8 mouse cellular contexts compared by ENCODE assay signal in genomic region chr6:70844002-70844804, GRCm38 (mm10). TPM values are rescaled to one million over a fixed set of nuclear protein-coding genes. Genes with fewer than 3 reads are reported as not detected.
DNase-seq lines count a peak whose midpoint lies in the region; ATAC-seq and TF ChIP-seq lines count a peak whose summit lies in the region.

Eif2ak3 (plus strand) TSS chr6:70844515.

- WGBS in forebrain, embryonic 12.5 days, result under 1% methylated on average over 50 of the region's 63 CpGs
- under 1% methylated on average over 49 of the region's 63 CpGs for WGBS in heart, postnatal 0 days
- under 1% methylated on average over 63 of the region's 63 CpGs for WGBS in liver, embryonic 16.5 days (ENCODE audit: insufficient replicate concordance)
- WGBS in neural tube, embryonic 13.5 days, result under 1% methylated on average over 63 of the region's 63 CpGs

- TF ChIP-seq CTCF in E14TG2a.4 (conservative IDR thresholded peaks at IDR 0.05; ENCODE audit: low read length), result no peak
- TF ChIP-seq CTCF in heart, postnatal 0 days (IDR thresholded peaks at IDR 0.05; ENCODE audit: low read depth), result no peak
- no peak for TF ChIP-seq CTCF in testis, adult 2 months (IDR thresholded peaks at IDR 0.05; ENCODE audit: control insufficient read depth, insufficient read depth, insufficient replicate concordance, low read depth, low read length)

- peak within 1 kb of the TSS; percentile 90 for H3K27ac ChIP-seq in forebrain, embryonic 12.5 days
- H3K27ac ChIP-seq in heart, postnatal 0 days (ENCODE audit: low read depth), result peak within 1 kb of the TSS; percentile 94
- peak within 1 kb of the TSS; percentile 89 for H3K27ac ChIP-seq in liver, embryonic 16.5 days (ENCODE audit: low read length)
- H3K27ac ChIP-seq in neural tube, embryonic 13.5 days (replicated peaks), result peak within 1 kb of the TSS; percentile 94
- peak within 1 kb of the TSS; percentile 71 for H3K27ac ChIP-seq in testis, adult 2 months (ENCODE audit: control insufficient read depth, insufficient read depth, low read depth, low read length)

- H3K9me3 ChIP-seq in E14TG2a.4 (ENCODE audit: low read length), result no peaks in the 10 kb centered on the region
- no peaks in the 10 kb centered on the region for H3K9me3 ChIP-seq in forebrain, embryonic 12.5 days
- H3K9me3 ChIP-seq in heart, postnatal 0 days (replicated peaks; ENCODE audit: control insufficient read depth, low read length), result no peaks in the 10 kb centered on the region
- H3K9me3 ChIP-seq in liver, embryonic 16.5 days (replicated peaks; ENCODE audit: control insufficient read depth, low read length), result no peaks in the 10 kb centered on the region
- H3K9me3 ChIP-seq in neural tube, embryonic 13.5 days, result no peaks in the 10 kb centered on the region

- ATAC-seq in forebrain, embryonic 12.5 days (ENCODE audit: low FRiP score), result peak; percentile 99
- peak; percentile 95 for ATAC-seq in heart, postnatal 0 days (ENCODE audit: insufficient read depth, low read depth)
- peak; percentile 95 for ATAC-seq in liver, embryonic 16.5 days (ENCODE audit: low read depth)
- ATAC-seq in neural tube, embryonic 13.5 days (ENCODE audit: low read depth), result peak; percentile 99

- H3K27me3 ChIP-seq in E14TG2a.4 (ENCODE audit: insufficient read depth, low read length), result no peaks in the 10 kb centered on the region
- H3K27me3 ChIP-seq in forebrain, embryonic 12.5 days, result no peaks in the 10 kb centered on the region
- no peaks in the 10 kb centered on the region for H3K27me3 ChIP-seq in heart, postnatal 0 days (ENCODE audit: control insufficient read depth, insufficient read depth, low read length)
- H3K27me3 ChIP-seq in liver, embryonic 16.5 days (ENCODE audit: control insufficient read depth, insufficient read depth, low read depth, low read length), result no peaks in the 10 kb centered on the region
- no peaks in the 10 kb centered on the region for H3K27me3 ChIP-seq in neural tube, embryonic 13.5 days
- H3K27me3 ChIP-seq in testis, adult 2 months (ENCODE audit: control insufficient read depth, insufficient read depth, low read length), result no peaks in the 10 kb centered on the region

- peak; percentile 97 for TF ChIP-seq EP300 in heart, postnatal 0 days (IDR thresholded peaks at IDR 0.05; ENCODE audit: low read depth)

- DNase-seq in c-Kit-positive CD71-positive TER-119-positive erythroid progenitor cells, embryonic 14.5 days (ENCODE audit: low spot score), result peak; percentile 99
- DNase-seq in heart, postnatal 0 days (ENCODE audit: low spot score), result peak; percentile 100
- peak; percentile 99 for DNase-seq in kidney, postnatal 4 days

- peak within 1 kb of the TSS; percentile 62 for H3K4me2 ChIP-seq in forebrain, embryonic 12.5 days
- peak within 1 kb of the TSS; percentile 94 for H3K4me2 ChIP-seq in heart, postnatal 0 days (ENCODE audit: low read depth, low read length)
- peak within 1 kb of the TSS; percentile 89 for H3K4me2 ChIP-seq in liver, embryonic 16.5 days (ENCODE audit: low read depth, low read length)
- peak within 1 kb of the TSS; percentile 80 for H3K4me2 ChIP-seq in neural tube, embryonic 13.5 days

- H3K4me3 ChIP-seq in E14TG2a.4 (replicated peaks; ENCODE audit: low read length), result peak within 1 kb of the TSS; percentile 96
- H3K4me3 ChIP-seq in forebrain, embryonic 12.5 days (replicated peaks), result peak within 1 kb of the TSS; percentile 88
- peak within 1 kb of the TSS; percentile 97 for H3K4me3 ChIP-seq in heart, postnatal 0 days (ENCODE audit: low read depth, low read length)
- H3K4me3 ChIP-seq in liver, embryonic 16.5 days (ENCODE audit: low read depth, low read length), result peak within 1 kb of the TSS; percentile 82
- H3K4me3 ChIP-seq in neural tube, embryonic 13.5 days, result peak within 1 kb of the TSS; percentile 89
- H3K4me3 ChIP-seq in testis, adult 2 months (ENCODE audit: control insufficient read depth, low read depth, low read length), result peak within 1 kb of the TSS; percentile 87

- 0 out of 2 replicates have a peak, but pooled peaks cover 2% of the 10 kb centered on the region for H3K36me3 ChIP-seq in E14TG2a.4 (ENCODE audit: insufficient read depth, low read length)
- no peaks in the 10 kb centered on the region for H3K36me3 ChIP-seq in forebrain, embryonic 12.5 days (replicated peaks)
- H3K36me3 ChIP-seq in heart, postnatal 0 days (replicated peaks; ENCODE audit: control insufficient read depth, insufficient read depth, low read length), result no peaks in the 10 kb centered on the region
- no peaks in the 10 kb centered on the region for H3K36me3 ChIP-seq in liver, embryonic 16.5 days (ENCODE audit: control insufficient read depth, insufficient read depth)
- H3K36me3 ChIP-seq in neural tube, embryonic 13.5 days, result no peaks in the 10 kb centered on the region
- no peaks in the 10 kb centered on the region for H3K36me3 ChIP-seq in testis, adult 2 months (ENCODE audit: control insufficient read depth, insufficient read depth, low read length)

- TF ChIP-seq POLR2A in testis, adult 2 months (IDR thresholded peaks at IDR 0.05; ENCODE audit: control insufficient read depth, low read depth, low read length), result peak; percentile 72

- H3K4me1 ChIP-seq in E14TG2a.4 (replicated peaks; ENCODE audit: low read depth, low read length), result peaks cover 47% of the 10 kb centered on the region
- H3K4me1 ChIP-seq in forebrain, embryonic 12.5 days, result peaks cover 28% of the 10 kb centered on the region
- H3K4me1 ChIP-seq in heart, postnatal 0 days (ENCODE audit: control insufficient read depth, insufficient read depth), result peaks cover 19% of the 10 kb centered on the region
- H3K4me1 ChIP-seq in liver, embryonic 16.5 days (ENCODE audit: control insufficient read depth, low read depth, low read length), result peaks cover 25% of the 10 kb centered on the region
- H3K4me1 ChIP-seq in neural tube, embryonic 13.5 days (replicated peaks), result peaks cover 42% of the 10 kb centered on the region
- H3K4me1 ChIP-seq in testis, adult 2 months (ENCODE audit: control insufficient read depth, insufficient read depth, low read length), result peaks cover 5% of the 10 kb centered on the region

- H3K9ac ChIP-seq in forebrain, embryonic 12.5 days, result peak within 1 kb of the TSS; percentile 83
- H3K9ac ChIP-seq in heart, postnatal 0 days (replicated peaks; ENCODE audit: low read depth, low read length), result peak within 1 kb of the TSS; percentile 95
- H3K9ac ChIP-seq in liver, embryonic 16.5 days (ENCODE audit: low read depth, low read length), result peak within 1 kb of the TSS; percentile 75
- peak within 1 kb of the TSS; percentile 87 for H3K9ac ChIP-seq in neural tube, embryonic 13.5 days

RNA-seq across cellular contexts. Expression of gene Eif2ak3, which starts in this region (rescaled TPM):
- polyA plus RNA-seq in forebrain, embryonic 12.5 days (2016; fragmentation: Nextera tagmentation; extraction: Ambion mirVana), result 14.8 and 15.9 TPM in 2 replicates
- total RNA-seq in heart, postnatal 0 days (2014; rRNA removed; ENCODE audit: low replicate concordance), result 16.6 and 20.4 TPM in 2 replicates
- polyA plus RNA-seq in heart, postnatal 0 days (2015; fragmentation: Nextera tagmentation; extraction: Ambion mirVana), result 3.6 and 3.7 TPM in 2 replicates
- 4.1 and 4.8 TPM in 2 replicates for polyA plus RNA-seq in liver, embryonic 16.5 days (2015; fragmentation: Nextera tagmentation; extraction: Ambion mirVana)
- polyA plus RNA-seq in neural tube, embryonic 13.5 days (2015; fragmentation: Nextera tagmentation; extraction: Ambion mirVana), result 14.9 and 17.3 TPM in 2 replicates
- 1.8 and 2.1 TPM in 2 replicates for polyA plus RNA-seq in testis, adult 2 months (2012; rRNA removed)

Comparison
In these comparisons a context has a peak if more than half of its experiments do, and no peak if none do; other contexts are left out.
1. Peak in every context shown above with its lines: DNase-seq, ATAC-seq, H3K4me3 ChIP-seq and H3K27ac ChIP-seq.